Mouse (Mus musculus): ENCODE data around the gene Cdc42ep5. TPM values are rescaled to one million over a fixed set of nuclear protein-coding genes. Genes with fewer than 3 reads are reported as not detected.

The Cdc42ep5 gene
- not detected for total RNA-seq (2023)

DNA sequence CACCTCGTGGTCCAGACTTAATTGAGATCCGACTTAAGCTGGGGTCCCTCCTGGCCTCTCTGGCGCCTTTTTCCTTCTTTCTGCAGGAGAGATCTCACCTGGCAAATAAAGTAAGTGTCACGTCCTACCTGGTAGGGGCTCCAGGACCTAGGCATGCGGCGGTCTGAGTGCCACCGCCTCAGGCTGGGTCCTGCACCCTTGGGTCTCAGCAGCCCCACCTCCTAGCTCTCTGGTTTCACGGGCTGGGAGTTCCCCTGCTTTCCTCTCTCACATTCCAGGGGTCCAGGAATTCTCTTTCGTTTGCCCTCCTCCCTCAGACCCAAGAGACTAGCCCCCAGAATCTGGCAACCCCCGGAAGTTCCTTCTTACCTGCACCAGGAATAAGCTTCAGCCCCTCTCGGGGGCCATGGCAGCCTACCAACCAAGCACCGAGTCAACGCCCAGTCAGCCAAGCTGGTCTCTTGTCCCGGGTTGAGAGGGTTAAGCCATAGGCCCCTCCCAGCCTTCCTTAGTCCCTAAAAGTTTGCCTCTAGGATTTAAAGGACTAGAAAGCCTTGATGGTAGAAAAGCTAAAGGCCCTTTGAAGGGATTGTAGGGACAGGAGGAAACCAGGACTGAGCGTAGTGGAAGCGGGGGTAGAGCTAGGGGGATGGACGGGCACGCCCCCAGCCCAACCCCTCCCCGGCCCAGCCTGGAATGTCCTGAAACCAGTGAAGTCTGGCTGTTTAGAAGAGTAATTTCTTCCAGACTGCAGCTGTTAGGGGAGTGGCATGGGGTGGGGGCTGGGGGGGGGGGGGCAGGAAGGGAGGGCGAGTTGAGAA lies at the start of gene Cdc42ep5:
Gene Cdc42ep5 (minus strand): TSS at position 771 of the 821 bp plus-strand sequence.

GRCm38 (mm10) chr7:4150059-4150541 lies 14.6 kb downstream of the Cdc42ep5 start, which contains the start of gene Leng9:
Gene Leng9, minus strand, starts transcription at chr7:4150374.

GRCm38 (mm10) chr7:4136771-4137531 lies 27.7 kb downstream of the Cdc42ep5 start, which contains the start of gene Leng8:
Gene Leng8, plus strand, starts transcription at chr7:4137039.

GRCm38 (mm10) chr7:4119344-4119902 lies 45.2 kb downstream of the Cdc42ep5 start, which contains the start of gene Ttyh1:
Gene Ttyh1, plus strand, starts transcription at chr7:4119408.

Other genes with a start within 250 kb of the Cdc42ep5 start
- gene Lilra6, start 249.4 kb downstream of the Cdc42ep5 start, total RNA-seq (2023) = 1 to 10 TPM in 1 of 2 experiments, not detected in 1; 1.1 TPM
- gene Lair1, start 101.7 kb downstream of the Cdc42ep5 start, total RNA-seq (2023) = 10 to 100 TPM; 12.2 to 19.3 TPM
- under 1 TPM in 1 of 2 experiments, not detected in 1; 0.29 TPM for gene Ttyh1, start 45.5 kb downstream of the Cdc42ep5 start, total RNA-seq (2023)
- gene Leng8, start 27.8 kb downstream of the Cdc42ep5 start, total RNA-seq (2023) = 100 to 1,000 TPM; 398 to 422 TPM
- 10 to 100 TPM; 13.4 to 14.0 TPM for gene Leng9, start 14.5 kb downstream of the Cdc42ep5 start, total RNA-seq (2023)
- gene Lilra5, start 72.9 kb upstream of the Cdc42ep5 start, total RNA-seq (2023) = not detected
- 1 to 10 TPM in 1 of 2 experiments, under 1 TPM in 1; 0.77 to 4.7 TPM for gene Ncr1, start 172.9 kb upstream of the Cdc42ep5 start, total RNA-seq (2023)
- not detected for gene Gp6, start 232.9 kb upstream of the Cdc42ep5 start, total RNA-seq (2023)